Mouse (Mus musculus): ENCODE measurements around the gene Emb. TPM values are rescaled to one million over a fixed set of nuclear protein-coding genes. Genes with fewer than 3 reads are reported as not detected.

Gene Emb
- polyA plus RNA-seq, 1 experiment, result 4.0 TPM

GRCm38 (mm10) chr13:117284036-117284435 is 75.7 kb downstream of the Emb start:
- WGBS, result 69% methylated on average over 4 of the region's 4 CpGs
- Histone ChIP-seq H3K4me3 (ENCODE audit: low read depth, low read length) (no peak overlapping the region), H3K27me3 (ENCODE audit: control insufficient read depth, insufficient read depth, low read length) (no peaks in the 10 kb centered on the region), H3K36me3 (ENCODE audit: control insufficient read depth, insufficient read depth, low read length) (no peaks in the 10 kb centered on the region), H3K4me1 (ENCODE audit: control insufficient read depth, insufficient read depth, insufficient read length, low read length) (no peaks in the 10 kb centered on the region), H3K27ac (ENCODE audit: insufficient read depth, low read depth, low read length) (no peak overlapping the region)
- TF ChIP-seq CTCF (IDR thresholded peaks at IDR 0.05; ENCODE audit: extremely low read depth, insufficient read length, insufficient replicate concordance, low read depth, low read length) (no peak), POLR2A (IDR thresholded peaks at IDR 0.05; ENCODE audit: low read depth, low read length) (no peak)

- Histone ChIP-seq H3K27ac (ENCODE audit: insufficient read depth, low read depth, low read length) (no peak overlapping the region), H3K4me1 (ENCODE audit: control insufficient read depth, insufficient read depth, insufficient read length, low read length) (no peaks in the 10 kb centered on the region), H3K27me3 (ENCODE audit: control insufficient read depth, insufficient read depth, low read length) (no peaks in the 10 kb centered on the region), H3K36me3 (ENCODE audit: control insufficient read depth, insufficient read depth, low read length) (no peaks in the 10 kb centered on the region), H3K4me3 (ENCODE audit: low read depth, low read length) (no peak overlapping the region)
- no peak for TF ChIP-seq CTCF (IDR thresholded peaks at IDR 0.05; ENCODE audit: extremely low read depth, insufficient read length, insufficient replicate concordance, low read depth, low read length)
- no peak for TF ChIP-seq POLR2A (IDR thresholded peaks at IDR 0.05; ENCODE audit: low read depth, low read length)
- 85% methylated on average over 2 of the region's 2 CpGs for WGBS
Measured at GRCm38 (mm10) chr13:117286939-117287338, 78.6 kb downstream of the Emb start.

GRCm38 (mm10) chr13:117287400-117287799 is 79.1 kb downstream of the Emb start:
- H3K4me1 ChIP-seq (ENCODE audit: control insufficient read depth, insufficient read depth, insufficient read length, low read length), result no peaks in the 10 kb centered on the region
- no peak for TF ChIP-seq CTCF (IDR thresholded peaks at IDR 0.05; ENCODE audit: extremely low read depth, insufficient read length, insufficient replicate concordance, low read depth, low read length)
- TF ChIP-seq POLR2A (IDR thresholded peaks at IDR 0.05; ENCODE audit: low read depth, low read length), result no peak
- H3K27ac ChIP-seq (ENCODE audit: insufficient read depth, low read depth, low read length), result no peak overlapping the region
- no peaks in the 10 kb centered on the region for H3K36me3 ChIP-seq (ENCODE audit: control insufficient read depth, insufficient read depth, low read length)
- no peak overlapping the region for H3K4me3 ChIP-seq (ENCODE audit: low read depth, low read length)
- no peaks in the 10 kb centered on the region for H3K27me3 ChIP-seq (ENCODE audit: control insufficient read depth, insufficient read depth, low read length)
- WGBS, result 87% methylated on average over 6 of the region's 6 CpGs

- WGBS, result 29% methylated on average over 17 of the region's 17 CpGs
Measured at GRCm38 (mm10) chr13:117289494-117290270, 81.3 kb downstream of the Emb start.

GRCm38 (mm10) chr13:117311446-117312225 is 103.3 kb downstream of the Emb start:
- WGBS, result 30% methylated on average over 24 of the region's 24 CpGs
- H3K4me1 ChIP-seq (ENCODE audit: control insufficient read depth, insufficient read depth, insufficient read length, low read length), result no peaks in the 10 kb centered on the region
- no peak overlapping the region for H3K4me3 ChIP-seq (ENCODE audit: low read depth, low read length)
- no peak overlapping the region for H3K27ac ChIP-seq (ENCODE audit: insufficient read depth, low read depth, low read length)
- H3K36me3 ChIP-seq (ENCODE audit: control insufficient read depth, insufficient read depth, low read length), result no peaks in the 10 kb centered on the region
- peak; percentile 80; the same call in 1 of the 2 replicates for TF ChIP-seq CTCF (IDR thresholded peaks at IDR 0.05; ENCODE audit: extremely low read depth, insufficient read length, insufficient replicate concordance, low read depth, low read length)
- no peak for TF ChIP-seq POLR2A (IDR thresholded peaks at IDR 0.05; ENCODE audit: low read depth, low read length)
- H3K27me3 ChIP-seq (ENCODE audit: control insufficient read depth, insufficient read depth, low read length), result no peaks in the 10 kb centered on the region

More at GRCm38 (mm10) chr13:117289494-117290270, 81.3 kb downstream of the Emb start:
- TF ChIP-seq POLR2A (IDR thresholded peaks at IDR 0.05; ENCODE audit: low read depth, low read length) (no peak), CTCF (IDR thresholded peaks at IDR 0.05; ENCODE audit: extremely low read depth, insufficient read length, insufficient replicate concordance, low read depth, low read length) (peak; percentile 17; the same call in 1 of the 2 replicates)
- no peak overlapping the region for H3K4me3 ChIP-seq (ENCODE audit: low read depth, low read length)
- no peaks in the 10 kb centered on the region for H3K27me3 ChIP-seq (ENCODE audit: control insufficient read depth, insufficient read depth, low read length)
- no peak overlapping the region for H3K27ac ChIP-seq (ENCODE audit: insufficient read depth, low read depth, low read length)
- H3K4me1 ChIP-seq (ENCODE audit: control insufficient read depth, insufficient read depth, insufficient read length, low read length), result no peaks in the 10 kb centered on the region
- H3K36me3 ChIP-seq (ENCODE audit: control insufficient read depth, insufficient read depth, low read length), result no peaks in the 10 kb centered on the region

Other genes starting within 250 kb of the Emb start
- 0.89 and 1.6 TPM in 2 replicates for gene Parp8, start 183.0 kb upstream of the Emb start, polyA plus RNA-seq (2012; rRNA removed)
- 0.14 TPM in 1 of 2 replicates, not detected in the other for gene Gm17509, start 12.5 kb downstream of the Emb start, polyA plus RNA-seq (2012; rRNA removed)

All from small intestine, adult 2 months (tissue).